Mouse (Mus musculus) right cerebral cortex, postnatal 10 days (tissue): ENCODE data around the gene Fgl2.

Experiments used
- DNase-seq, 2 experiments: peaks; one replicate each; pipeline ENCODE4 v3.0.0; 2021; ENCODE audit warnings: low spot score in 2 of 2

Fgl2 gene

GRCm38 (mm10) chr5:21383392-21384251, 11.2 kb downstream of the Fgl2 start:
- DNase-seq, result no peak

- no peak for DNase-seq
These were observed 12.0 kb downstream of the Fgl2 start for GRCm38 (mm10) chr5:21384252-21384960.

DNA sequence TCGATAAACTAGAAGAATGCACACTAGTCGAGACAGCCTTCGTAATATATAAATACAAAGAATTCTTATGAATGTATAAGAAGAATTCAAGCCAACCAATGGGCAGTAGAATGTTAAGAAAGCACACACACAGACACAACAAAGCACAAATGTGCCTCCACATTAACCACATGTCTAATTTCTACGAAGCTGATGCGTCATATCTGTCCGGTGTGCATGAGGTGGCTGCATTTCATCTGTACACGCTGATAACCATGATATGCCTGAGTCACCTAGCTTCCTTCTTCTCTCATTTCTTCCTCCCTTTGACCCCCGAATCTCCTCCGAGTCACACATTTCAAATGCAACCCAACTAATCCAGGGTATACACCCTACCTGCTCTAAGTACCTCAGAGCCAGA, 12.5 kb downstream of the Fgl2 start:
- DNase-seq, result no peak

DNA sequence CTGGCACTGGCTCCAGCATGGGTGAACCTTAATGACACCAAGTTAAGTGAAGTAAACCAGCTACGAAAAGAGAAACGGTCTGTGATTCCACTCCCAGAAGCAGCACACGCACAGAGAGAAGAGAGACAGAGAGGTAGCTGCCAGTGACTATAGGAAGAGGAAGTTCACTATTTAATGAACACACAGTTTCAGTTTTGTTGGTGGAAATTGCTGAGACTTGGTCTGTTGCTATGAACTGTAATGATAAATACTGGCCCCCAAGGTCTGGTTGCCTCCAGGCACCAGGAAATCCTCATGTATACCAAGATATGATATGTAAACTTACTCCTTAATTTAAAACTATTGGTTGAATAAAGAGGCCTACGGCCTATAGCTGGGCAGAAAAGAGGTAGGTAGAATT, 14.0 kb downstream of the Fgl2 start:
- no peak for DNase-seq

DNA sequence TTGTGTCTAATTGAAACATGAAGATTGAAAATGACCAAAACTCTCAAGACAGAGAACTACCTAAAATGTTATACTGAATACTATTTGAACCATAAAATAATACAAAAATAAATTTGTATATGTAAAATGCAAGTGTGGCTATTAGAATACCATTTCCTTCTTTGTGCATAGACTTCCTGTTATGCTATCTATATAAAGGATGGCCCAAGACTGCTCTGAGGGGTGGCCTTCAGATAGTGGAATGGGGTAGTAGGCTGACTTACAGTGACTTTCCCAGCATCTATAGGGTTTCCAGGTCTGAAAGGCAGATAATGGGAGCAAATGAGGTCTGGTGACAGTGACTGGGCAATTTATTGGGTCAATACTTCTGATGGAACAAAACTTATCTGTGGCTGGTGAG, 14.9 kb downstream of the Fgl2 start:
- DNase-seq, result no peak

- DNase-seq, result no peak
These were observed 16.4 kb downstream of the Fgl2 start for GRCm38 (mm10) chr5:21388855-21389254.

DNA sequence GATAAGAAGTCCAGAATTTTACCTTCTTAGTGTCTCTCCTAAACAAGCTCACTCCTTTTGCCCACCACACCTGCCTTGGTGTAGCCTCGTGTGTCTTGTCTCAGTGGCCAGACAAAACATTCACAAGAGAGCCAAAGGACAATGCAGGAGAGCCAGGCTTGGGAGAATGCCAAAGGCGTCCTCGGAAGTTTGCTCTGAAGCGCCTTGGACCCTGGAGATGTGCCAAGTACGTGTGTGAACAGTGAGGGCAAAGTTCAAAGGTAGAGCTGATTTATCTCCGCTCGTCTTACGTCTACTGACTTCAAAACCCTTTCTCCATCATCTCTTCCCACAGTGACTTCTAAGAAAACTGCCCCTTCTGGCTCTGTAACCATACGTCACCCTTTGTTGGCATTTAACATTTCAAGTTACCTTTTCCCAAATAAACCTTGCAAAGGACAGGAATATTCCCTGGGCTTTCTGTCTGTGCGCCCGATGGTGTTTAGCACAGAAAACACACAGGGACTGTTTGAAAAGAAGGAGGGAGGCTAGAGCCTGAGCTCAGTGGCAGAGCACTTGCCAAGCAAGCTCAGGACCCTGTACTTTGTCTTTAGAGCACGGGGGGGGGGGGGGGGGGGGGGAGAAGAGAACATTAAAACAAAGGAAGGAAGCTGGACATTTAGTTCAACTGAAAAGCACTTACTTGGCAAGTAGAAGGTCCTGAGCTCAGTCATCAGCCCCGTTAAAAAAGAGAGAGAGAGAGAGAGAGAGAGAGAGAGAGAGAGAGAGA, 19.4 kb downstream of the Fgl2 start:
- DNase-seq, result no peak

DNA sequence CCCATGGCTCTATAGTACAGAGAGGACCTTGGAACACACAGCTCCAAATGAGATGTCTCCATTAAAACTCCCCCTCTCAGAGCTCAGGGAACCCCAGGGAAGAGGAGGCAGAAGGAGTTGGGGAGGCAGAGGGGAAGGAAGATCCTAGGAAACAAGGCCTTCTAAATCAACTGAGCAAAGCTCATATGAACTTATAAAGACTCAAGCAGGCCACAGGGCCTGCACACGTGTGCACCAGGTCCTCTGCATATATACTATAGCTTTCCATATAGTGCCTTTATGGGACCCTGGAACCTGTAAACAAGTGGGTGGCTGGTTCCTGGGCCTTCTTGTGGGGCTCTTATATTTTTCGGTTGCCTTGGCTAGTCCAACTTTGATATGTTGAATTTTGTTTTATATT, 22.1 kb downstream of the Fgl2 start:
- DNase-seq, result no peak

DNA sequence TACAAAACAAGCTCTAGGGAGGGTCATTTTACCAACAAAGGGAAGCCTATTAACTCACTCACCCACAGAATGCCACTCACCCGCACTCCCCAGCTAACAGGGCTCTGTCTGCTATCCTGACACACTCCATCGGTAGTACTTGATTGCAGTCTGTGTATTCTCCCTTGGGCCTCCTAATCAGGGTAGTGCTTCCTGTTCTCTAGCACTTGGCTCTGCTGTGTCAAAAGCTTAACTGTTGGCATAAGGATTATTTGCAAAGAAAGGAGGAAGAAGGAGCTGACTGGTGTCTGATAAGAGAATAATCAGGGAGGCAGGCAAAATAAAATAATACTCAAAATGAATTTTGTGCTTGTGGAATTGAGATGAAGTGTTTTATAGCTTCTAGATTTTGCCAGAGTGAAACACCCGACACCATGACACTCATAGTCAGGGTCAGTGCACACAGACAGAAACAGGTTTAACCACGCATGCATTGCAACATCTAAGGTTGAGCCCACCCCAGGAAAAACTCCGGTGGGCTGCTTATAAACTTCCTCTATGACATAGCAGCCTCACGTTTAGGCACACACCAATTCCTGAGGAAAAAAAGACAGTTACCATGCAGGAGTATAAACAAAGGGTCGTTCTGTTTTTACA, 22.9 kb downstream of the Fgl2 start:
- DNase-seq, result no peak

DNA sequence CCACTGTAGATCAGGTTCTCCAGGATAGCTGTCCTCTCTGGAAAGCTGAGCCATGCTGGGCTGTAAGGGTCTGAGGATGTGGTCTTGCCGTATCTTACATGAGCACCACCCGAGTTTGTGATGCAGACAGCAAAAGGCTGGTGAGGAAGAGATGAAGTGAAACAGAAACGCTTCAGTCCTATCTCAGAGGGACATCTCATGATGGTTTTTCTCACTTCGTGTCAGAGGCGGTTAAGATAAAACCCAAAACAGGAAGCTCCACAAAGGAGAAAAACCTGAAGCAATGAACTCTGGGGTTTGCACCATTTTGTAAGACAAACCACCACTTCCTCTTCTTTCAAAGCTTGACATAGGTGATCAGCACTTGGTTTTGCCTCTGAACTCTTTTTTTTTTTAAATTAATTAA, 38.8 kb downstream of the Fgl2 start:
- no peak for DNase-seq

DNA sequence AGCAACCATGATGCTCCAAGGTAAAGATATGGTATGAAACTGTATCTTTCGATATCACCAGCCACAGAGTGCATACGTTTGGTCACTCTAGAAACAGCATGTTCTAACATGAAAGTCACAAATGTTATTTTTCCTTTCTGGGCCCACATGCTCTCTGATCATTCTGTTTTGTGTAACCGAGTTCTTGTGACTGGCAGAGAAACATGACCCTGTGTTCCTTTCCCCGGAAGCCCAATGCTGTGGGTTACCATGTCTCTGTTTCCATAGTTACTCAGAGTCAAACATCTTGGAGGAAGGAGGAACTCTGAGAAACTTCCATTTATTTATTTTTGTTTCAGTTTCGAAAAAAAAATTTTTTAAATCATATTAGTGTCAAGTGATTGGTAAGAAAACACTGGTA, 39.6 kb downstream of the Fgl2 start:
- DNase-seq, result no peak

DNA sequence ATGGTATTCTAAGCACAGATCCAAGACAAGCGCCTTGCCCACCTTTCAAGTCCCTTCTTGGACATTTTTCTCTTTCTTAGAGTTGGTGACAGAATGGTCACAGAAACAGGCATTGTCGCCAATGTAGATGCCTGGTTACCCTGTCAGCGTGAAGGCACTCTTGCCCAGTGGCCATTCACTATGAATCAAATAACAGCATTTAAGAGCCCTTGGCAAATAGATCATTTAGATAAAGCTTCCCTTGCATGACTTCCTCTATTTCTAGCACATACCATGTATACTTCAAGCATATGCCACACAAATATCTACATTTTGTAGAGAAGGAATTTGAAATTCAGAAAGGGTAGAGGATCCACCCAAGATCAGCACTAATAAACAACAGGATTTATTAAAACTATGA, 40.9 kb downstream of the Fgl2 start:
- no peak for DNase-seq

DNA sequence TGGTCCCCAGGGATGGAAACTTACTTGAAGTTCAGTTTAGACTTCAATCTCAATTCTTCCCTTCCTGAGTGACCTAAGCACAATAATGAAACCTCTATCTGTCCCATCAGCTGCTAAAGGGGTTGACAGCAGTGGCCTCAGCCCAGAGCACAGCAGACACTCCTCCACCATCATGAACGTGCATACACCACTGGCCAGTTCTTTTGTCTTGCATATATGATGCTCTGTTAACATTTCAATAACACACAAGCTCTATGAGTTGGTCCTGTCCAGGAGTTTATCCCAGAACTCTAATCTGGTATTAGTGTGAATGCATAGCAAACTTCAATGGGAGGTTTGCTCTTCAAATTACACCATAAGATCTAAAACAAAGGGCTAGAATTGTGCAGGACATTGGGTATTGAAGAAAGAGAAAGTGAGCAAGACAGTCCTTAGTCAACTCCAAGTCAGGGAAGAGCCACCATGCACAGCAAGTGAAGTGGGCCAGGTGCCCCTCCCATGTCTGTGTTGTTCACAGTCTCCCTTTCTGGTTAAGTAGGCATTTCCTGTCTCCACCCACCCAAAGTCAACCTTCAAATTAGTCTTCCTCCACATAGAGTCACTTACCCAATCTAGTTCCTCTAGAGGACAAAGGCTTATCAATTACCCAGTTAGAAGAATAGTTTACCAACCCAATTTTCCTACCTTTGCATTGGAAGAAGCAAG, 41.8 kb downstream of the Fgl2 start:
- DNase-seq, result no peak

GRCm38 (mm10) chr5:21418613-21419012, 46.2 kb downstream of the Fgl2 start:
- DNase-seq, result no peak

- no peak for DNase-seq
These were observed 48.2 kb downstream of the Fgl2 start for GRCm38 (mm10) chr5:21420609-21421008.

DNA sequence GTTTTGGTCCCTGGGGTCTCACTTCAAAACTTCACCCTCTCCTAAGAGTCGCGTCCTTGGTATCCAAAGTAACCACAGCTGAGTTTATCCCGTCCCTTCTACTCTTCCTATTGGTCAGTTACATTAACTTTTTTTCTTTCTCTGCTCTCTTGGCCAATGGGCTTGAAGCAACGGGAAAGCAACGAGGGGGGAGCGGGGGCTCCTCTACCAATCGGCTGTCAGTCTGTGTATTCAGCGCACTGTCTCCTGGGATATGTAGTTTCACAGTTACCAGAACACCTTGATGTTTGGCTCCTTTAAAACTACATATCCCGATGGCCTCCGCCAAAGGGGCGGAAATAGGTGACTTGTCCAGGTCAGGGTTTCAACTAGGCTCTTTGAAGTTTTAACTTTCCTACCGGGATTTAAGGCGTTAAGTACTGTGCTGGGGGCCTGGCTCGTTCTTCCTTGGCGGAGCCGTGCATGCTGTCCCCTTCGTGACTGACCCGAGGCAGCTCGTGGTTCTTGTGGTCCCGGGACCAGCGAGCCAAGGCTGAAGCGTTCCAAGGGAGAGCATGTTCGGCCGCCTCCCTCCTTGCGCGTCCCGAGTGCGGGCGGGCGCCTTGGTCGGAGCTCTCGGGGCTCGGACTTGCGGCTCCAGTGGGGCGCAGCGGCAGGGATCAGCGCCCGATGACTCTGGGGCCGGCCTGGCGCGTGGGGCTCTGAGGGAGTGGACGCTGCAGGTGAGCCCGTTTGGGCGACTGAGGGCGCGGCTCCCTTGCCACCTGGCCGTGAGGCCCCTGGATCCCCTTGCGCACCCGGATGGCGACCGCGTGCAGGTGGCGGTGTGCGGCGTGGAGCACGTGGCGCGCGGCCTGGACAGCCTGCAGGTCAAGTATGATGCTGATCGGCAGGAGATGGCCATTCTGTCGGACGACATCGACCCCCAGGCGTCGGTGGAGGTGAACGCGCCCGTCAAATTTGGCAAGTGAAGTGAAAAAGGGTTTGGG, 52.5 kb downstream of the Fgl2 start, which contains the start of the genes Ccdc146 and Fam185a:
TSS of gene Ccdc146 (minus strand) at position 64 of the 989 bp plus-strand sequence.
TSS of gene Fam185a (plus strand) at position 345 of the 989 bp plus-strand sequence.
- DNase-seq, result peak; percentile 96 to 99

- DNase-seq, result no peak
These were observed 54.2 kb downstream of the Fgl2 start for GRCm38 (mm10) chr5:21426666-21427065.
